Mouse (Mus musculus): ENCODE measurements around the gene Xpnpep3. TPM values are rescaled to one million over a fixed set of nuclear protein-coding genes. Genes with fewer than 3 reads are reported as not detected.
A peak's percentile ranks its signal among the peaks of the same experiment; 100 is the strongest.
"Not testable (repeated sequence)": the region's sequence is repeated elsewhere in the genome, so short reads cannot be mapped to it uniquely, and the experiment has no call there.

Xpnpep3 gene
- total RNA-seq, 2 experiments from 2014 or later: 11.4 to 13.3 TPM

DNA sequence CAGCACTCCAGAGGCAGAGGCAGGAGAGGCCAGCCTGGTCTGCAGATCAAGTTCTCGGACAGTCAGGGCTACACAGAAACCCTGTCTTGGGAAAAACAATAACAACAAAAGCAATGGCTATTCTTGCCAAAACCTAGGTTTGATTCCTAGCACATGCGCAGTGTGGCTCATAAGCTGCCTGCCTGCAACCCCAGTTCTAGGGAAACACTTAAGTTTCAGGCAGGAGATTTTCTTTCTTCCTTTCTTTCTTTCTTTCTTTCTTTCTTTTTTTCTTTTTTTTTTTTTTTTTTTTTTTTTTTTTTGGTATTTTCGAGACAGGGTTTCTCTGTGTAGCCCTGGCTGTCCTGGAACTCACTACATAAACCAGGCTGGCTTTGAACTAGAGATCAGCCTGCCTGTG lies 80.3 kb downstream of the Xpnpep3 start:
- not testable (repeated sequence) for DNase-seq

DNA sequence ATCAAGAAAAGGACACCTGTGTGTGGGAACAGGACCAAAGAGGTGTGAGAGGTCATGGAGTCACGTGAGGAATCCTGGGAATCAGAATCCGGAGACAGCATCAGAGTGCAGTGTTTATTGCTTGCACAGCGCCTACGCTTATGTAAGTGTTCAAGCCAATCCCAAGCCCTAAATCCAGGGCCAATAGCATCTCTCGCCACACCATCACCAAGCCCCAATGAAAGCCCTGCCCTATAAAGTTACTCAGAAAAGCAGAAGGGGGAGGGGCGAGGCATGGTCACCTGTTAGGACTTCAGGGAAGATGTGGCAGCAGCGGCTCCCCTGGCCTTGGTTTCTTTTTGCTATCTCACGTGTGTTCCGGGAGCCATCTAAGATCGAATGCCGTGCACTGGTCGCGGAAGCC lies 81.0 kb downstream of the Xpnpep3 start:
- DNase-seq: peak; percentile 37 to 52

DNA sequence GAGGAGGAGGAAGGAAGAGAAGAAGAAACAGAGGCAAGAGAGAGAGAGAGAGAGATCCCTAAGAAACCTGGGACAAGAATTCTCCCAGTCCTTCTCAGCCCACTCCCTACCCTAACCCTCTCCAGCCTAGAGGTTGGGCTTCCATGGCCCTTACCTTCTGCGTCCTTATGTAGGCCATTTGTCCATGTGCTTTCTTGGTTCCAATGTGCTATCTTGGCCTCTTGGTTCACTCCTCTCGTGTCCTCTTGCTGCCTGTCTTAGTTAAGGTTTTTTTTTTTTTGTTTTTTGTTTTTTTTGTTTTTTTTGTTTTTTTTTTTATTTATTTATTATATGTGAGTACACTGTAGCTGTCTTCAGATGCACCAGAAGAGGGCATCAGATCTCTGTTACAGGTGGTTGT lies 83.0 kb downstream of the Xpnpep3 start:
- no peak for DNase-seq

DNA sequence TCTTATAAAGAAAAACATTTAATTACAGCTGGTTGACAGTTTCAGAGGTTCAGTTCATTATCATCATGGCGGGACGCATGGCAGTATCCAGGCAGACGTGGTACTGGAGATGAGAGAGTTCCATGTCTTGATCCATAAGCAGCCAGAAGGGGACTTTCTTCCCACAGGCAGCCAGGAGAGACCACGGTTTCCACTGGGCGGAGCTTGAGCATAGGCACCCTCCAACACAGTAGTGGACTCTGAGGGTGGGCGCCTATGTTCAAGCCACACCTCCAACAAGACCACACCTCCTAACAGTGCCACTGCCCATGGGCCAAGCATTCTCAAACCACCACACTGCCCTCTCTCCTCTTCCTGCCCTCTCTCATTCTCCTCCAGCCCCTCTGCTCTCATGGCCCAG lies 83.8 kb downstream of the Xpnpep3 start:
- no peak for DNase-seq

DNA sequence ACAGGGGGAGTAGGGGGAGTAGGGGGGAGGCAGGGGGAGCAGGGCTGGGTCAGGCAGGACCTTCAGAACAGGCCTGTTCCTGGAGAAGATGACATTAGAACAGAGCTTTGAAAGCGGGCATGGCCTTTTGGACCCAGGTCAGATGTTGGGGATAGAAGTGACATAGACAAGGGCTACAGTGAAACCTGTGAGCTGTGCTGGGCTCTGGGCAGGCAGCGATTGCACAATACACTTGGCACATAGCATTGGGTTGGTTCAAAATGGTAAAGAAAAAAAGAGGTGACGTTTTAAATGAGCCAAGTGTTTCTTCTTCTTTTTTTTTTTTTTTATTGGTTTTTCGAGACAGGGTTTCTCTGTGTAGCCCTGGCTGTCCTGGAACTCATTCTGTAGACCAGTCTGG lies 85.5 kb downstream of the Xpnpep3 start:
- no peak for DNase-seq

DNA sequence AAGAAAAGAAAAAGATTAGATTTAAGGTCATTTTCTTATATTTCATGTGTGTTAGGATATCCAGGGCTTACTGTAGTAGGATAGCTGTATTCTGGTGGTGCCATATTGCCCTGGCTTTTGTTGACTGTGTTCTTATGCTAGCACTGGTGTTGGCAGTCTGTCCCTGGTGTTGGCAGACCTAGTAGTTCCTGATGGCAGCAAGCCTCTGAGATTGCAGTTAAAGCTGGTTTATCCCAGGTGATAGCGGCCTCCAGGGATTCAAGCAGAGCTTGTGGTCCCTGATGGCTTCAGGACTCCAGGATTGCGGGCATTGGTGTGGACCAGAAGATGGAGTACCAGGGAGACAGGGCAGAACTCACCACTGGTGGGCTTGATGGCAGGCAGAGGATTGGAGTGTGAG lies 103.5 kb downstream of the Xpnpep3 start:
- peak in 1 of 2 experiments; percentile 18 for DNase-seq

DNA sequence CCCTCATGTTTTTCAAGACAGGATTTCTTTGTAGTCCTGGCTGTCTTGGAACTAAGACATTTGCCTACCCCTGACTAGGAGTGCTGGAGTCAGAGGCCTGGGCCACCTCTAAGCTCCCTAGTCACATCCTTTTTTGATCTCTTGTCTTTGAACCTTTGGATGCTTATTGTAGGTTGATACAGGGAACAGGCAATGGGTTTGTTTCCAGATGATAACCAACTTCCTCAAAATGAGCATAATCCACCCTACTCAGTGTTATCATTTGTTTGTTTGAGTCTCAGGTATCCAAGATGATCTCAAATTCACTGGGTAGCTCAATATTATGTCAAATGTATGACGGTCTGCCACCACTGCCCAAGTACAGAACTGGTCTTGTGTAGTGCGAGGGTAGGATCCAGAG lies 104.1 kb downstream of the Xpnpep3 start:
- no peak for DNase-seq

Other genes starting within 250 kb of the Xpnpep3 start
- 10 to 100 TPM in 1 of 2 experiments, 1 to 10 TPM in 1; 8.6 to 10.1 TPM for gene Mrtfa, start 209.4 kb upstream of the Xpnpep3 start, total RNA-seq (2021)
- gene Mchr1, start 164.6 kb upstream of the Xpnpep3 start, total RNA-seq (2021): not detected
- gene Slc25a17, start 39.3 kb upstream of the Xpnpep3 start, total RNA-seq (2021): 10 to 100 TPM; 14.5 to 17.4 TPM
- 100 to 1,000 TPM; 122 TPM for gene St13, start 61 bp upstream of the Xpnpep3 start, total RNA-seq (2021)
- gene Dnajb7, start 8.2 kb downstream of the Xpnpep3 start, total RNA-seq (2021): not detected
- 100 to 1,000 TPM; 113 to 130 TPM for gene Rbx1, start 66.2 kb downstream of the Xpnpep3 start, total RNA-seq (2021)
- gene Ep300, start 185.2 kb downstream of the Xpnpep3 start, total RNA-seq (2021): 10 to 100 TPM; 40.7 to 42.1 TPM

Data from heart, adult 18-20 months (tissue).